Comparison of ENCODE assay signal across 21 mouse cellular contexts in the genomic region with DNA sequence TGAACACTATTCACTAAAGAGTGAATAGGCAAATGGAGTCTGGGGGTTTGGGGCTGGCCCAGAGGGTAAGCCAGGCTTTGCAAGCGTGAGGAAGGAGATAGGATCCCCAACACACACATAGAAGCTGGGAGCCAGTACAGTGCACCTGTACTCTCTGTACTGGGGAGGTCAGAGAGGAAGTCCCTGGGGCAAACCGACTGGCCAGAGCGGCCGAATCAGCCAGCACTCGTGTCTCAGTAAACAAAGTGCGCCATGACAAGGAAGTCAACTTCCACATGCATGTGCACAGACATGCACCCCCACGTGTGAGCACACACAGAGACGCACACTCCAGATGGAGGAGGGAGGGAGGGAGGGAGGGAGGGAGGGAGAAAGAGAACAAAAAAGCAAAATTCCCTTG. TPM values are rescaled to one million over a fixed set of nuclear protein-coding genes. Genes with fewer than 3 reads are reported as not detected.
"Had no signal": no experiment of that assay in that cellular context is flagged by ENCODE, and none has a peak within 500 bp of the region (broad histone marks: within the 10 kb centered on the region; RNA-seq: fewer than 3 reads in every experiment).

No protein-coding gene starts in this region.

- H3K9me3 ChIP-seq: midbrain, embryonic 13.5 days; neural tube, embryonic 13.5 days; neural tube, embryonic 15.5 days had no signal

- H3K4me3 ChIP-seq: midbrain, embryonic 13.5 days; myocyte; neural tube, embryonic 13.5 days; neural tube, embryonic 15.5 days had no signal

- H3K4me1 ChIP-seq: midbrain, embryonic 13.5 days; neural tube, embryonic 13.5 days; neural tube, embryonic 15.5 days had no signal

- H3K27me3 ChIP-seq: midbrain, embryonic 13.5 days; neural tube, embryonic 13.5 days; neural tube, embryonic 15.5 days had no signal

- H3K9ac ChIP-seq: lung, embryonic 14.5 days; midbrain, embryonic 13.5 days; neural tube, embryonic 13.5 days; neural tube, embryonic 15.5 days had no signal

- H3K27ac ChIP-seq: midbrain, embryonic 13.5 days; neural tube, embryonic 13.5 days; neural tube, embryonic 15.5 days had no signal

- DNase-seq: lung, adult 18-20 months; lung, embryonic 14.5 days; lung, postnatal 10 days; lung, postnatal 4 days; retina, postnatal 1 day; right cerebral cortex, adult 18-20 months; right cerebral cortex, postnatal 25 days; right cerebral cortex, postnatal 4 days; spleen, adult 18-20 months; thymus, adult 18-20 months; thymus, postnatal 14 days; thymus, postnatal 36 days had no signal

- ATAC-seq: midbrain, embryonic 13.5 days; midbrain, embryonic 16.5 days had no signal

- H3K4me2 ChIP-seq: lung, embryonic 14.5 days; midbrain, embryonic 11.5 days; midbrain, embryonic 13.5 days; neural tube, embryonic 13.5 days; neural tube, embryonic 15.5 days had no signal

RNA-seq across cellular contexts. Expression of a gene that starts 45.5 kb away (rescaled TPM):
- total RNA-seq: megakaryocyte, adult 5-6 weeks; megakaryocyte-erythroid progenitor cell, adult 5-6 weeks had no signal
- polyA plus RNA-seq: small intestine, adult 2 months had no signal
